Comparison of ENCODE assay signal across 18 mouse cellular contexts in genomic region chr9:68963898-68964297, GRCm38 (mm10).
A peak's percentile ranks its signal among the peaks of the same experiment; 100 is the strongest.
DNase-seq lines count a peak whose midpoint lies in the region; ATAC-seq lines count a peak whose summit lies in the region.
"Had no signal": no experiment of that assay in that cellular context is flagged by ENCODE, and none has a peak within 500 bp of the region (broad histone marks: within the 10 kb centered on the region; RNA-seq: fewer than 3 reads in every experiment).

No protein-coding gene starts in this region.

- 93% methylated on average over 5 of the region's 5 CpGs for WGBS in hindbrain, embryonic 11.5 days

- no peak overlapping the region for H3K4me2 ChIP-seq in hindbrain, embryonic 11.5 days (replicated peaks; ENCODE audit: low read depth, low read length)
- H3K4me2 ChIP-seq: forebrain, embryonic 13.5 days; heart, embryonic 12.5 days had no signal

- H3K27me3 ChIP-seq in hindbrain, embryonic 11.5 days (ENCODE audit: control insufficient read depth, insufficient read depth, low read length) = no peaks in the 10 kb centered on the region
- H3K27me3 ChIP-seq: forebrain, embryonic 13.5 days; heart, embryonic 12.5 days had no signal

- H3K27ac ChIP-seq in hindbrain, embryonic 11.5 days (ENCODE audit: low read depth, low read length) = no peak overlapping the region
- H3K27ac ChIP-seq: embryonic facial prominence, embryonic 10.5 days; forebrain, embryonic 13.5 days; hindbrain, embryonic 10.5 days had no signal

- peak; percentile 61 for DNase-seq in brain, adult 2 months (ENCODE audit: low read depth, low spot score)
- peak; percentile 19 for DNase-seq in cerebellum, adult 11 months
- peak; percentile 38 for DNase-seq in cerebellum, adult 8-10 months
- DNase-seq in cerebellum, postnatal 25 days = peak; percentile 43 to 63
- DNase-seq in hindbrain, embryonic 11.5 days (ENCODE audit: low spot score) = no peak
- no peak for DNase-seq in left cerebral cortex, postnatal 10 days (ENCODE audit: extremely low spot score in 1 of 2, low spot score in 2 of 2)
- DNase-seq in kidney, postnatal 4 days = no peak
- DNase-seq: adrenal gland, adult 2 months; adrenal gland, postnatal 25 days; forebrain, postnatal 0 days; gastrocnemius, postnatal 25 days had no signal

- intact Hi-C loops in left cerebral cortex, postnatal 10 days (cut with DNase I) = no loop called here

- H3K9me3 ChIP-seq in hindbrain, embryonic 11.5 days (ENCODE audit: control insufficient read depth, low read length) = no peaks in the 10 kb centered on the region
- H3K9me3 ChIP-seq: embryonic facial prominence, embryonic 10.5 days; forebrain, embryonic 13.5 days; heart, embryonic 12.5 days; hindbrain, embryonic 10.5 days had no signal

- no peak overlapping the region for H3K4me3 ChIP-seq in hindbrain, embryonic 11.5 days (ENCODE audit: low read depth, low read length)
- H3K4me3 ChIP-seq: embryonic facial prominence, embryonic 10.5 days; forebrain, embryonic 13.5 days; heart, embryonic 12.5 days; hindbrain, embryonic 10.5 days had no signal

- no peak for ATAC-seq in hindbrain, embryonic 11.5 days (ENCODE audit: low FRiP score)
- ATAC-seq: forebrain, embryonic 13.5 days; forebrain, postnatal 0 days; hindbrain, embryonic 16.5 days; inflammation-experienced regulatory T-cells, adult 6 months; intestine, postnatal 0 days had no signal

- H3K36me3 ChIP-seq in hindbrain, embryonic 11.5 days (ENCODE audit: control insufficient read depth, insufficient read depth, low read length) = no peaks in the 10 kb centered on the region
- H3K36me3 ChIP-seq: embryonic facial prominence, embryonic 10.5 days; heart, embryonic 12.5 days; hindbrain, embryonic 10.5 days had no signal

- H3K4me1 ChIP-seq in hindbrain, embryonic 11.5 days (replicated peaks; ENCODE audit: control insufficient read depth, insufficient read depth, low read length) = no peaks in the 10 kb centered on the region
- H3K4me1 ChIP-seq: forebrain, embryonic 13.5 days; hindbrain, embryonic 10.5 days had no signal

- H3K9ac ChIP-seq in hindbrain, embryonic 11.5 days (ENCODE audit: low read depth, low read length) = no peak overlapping the region
- H3K9ac ChIP-seq: forebrain, embryonic 13.5 days; forebrain, postnatal 0 days; heart, embryonic 12.5 days had no signal

Comparison
In these comparisons a context has a peak if more than half of its experiments do, and no peak if none do; other contexts are left out.
1. DNase-seq: peak in brain, adult 2 months (single experiment), cerebellum, adult 11 months (single experiment), cerebellum, adult 8-10 months (single experiment) and cerebellum, postnatal 25 days (2 of 2); none in hindbrain, embryonic 11.5 days (single experiment), left cerebral cortex, postnatal 10 days (0 of 2) and kidney, postnatal 4 days (0 of 2).